21 mouse cellular contexts compared by ENCODE assay signal in the genomic region with DNA sequence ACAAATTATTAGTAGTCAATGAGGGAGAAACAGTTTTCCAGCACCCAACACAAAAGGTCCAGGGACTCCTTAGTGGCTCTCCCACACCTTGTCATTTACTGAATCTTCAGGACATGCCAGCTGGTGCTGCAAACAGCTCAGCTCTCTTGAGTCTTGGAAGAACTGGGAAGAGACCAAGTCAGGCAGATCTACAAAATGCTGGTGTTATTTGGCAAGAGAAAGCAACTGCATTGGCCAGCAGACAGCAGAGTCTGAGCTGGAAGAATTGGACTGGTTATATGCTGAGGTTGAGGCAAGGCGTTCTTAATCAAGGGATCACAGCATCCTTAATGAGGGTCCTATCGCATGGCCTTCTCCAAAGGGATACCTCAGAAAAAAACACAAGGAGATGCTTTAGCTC.
"Had no signal": no experiment of that assay in that cellular context is flagged by ENCODE, and none has a peak within 500 bp of the region (broad histone marks: within the 10 kb centered on the region; RNA-seq: fewer than 3 reads in every experiment).

No protein-coding gene starts in this region.

- H3K4me3 ChIP-seq: layer of hippocampus, adult 2 months; limb, embryonic 10.5 days; limb, embryonic 13.5 days; liver, embryonic 12.5 days; liver, embryonic 15.5 days; lung, embryonic 15.5 days; midbrain, embryonic 12.5 days; midbrain, embryonic 15.5 days; neural tube, embryonic 12.5 days; neural tube, embryonic 15.5 days had no signal

- ATAC-seq: liver, embryonic 12.5 days; midbrain, embryonic 15.5 days had no signal

- H3K9ac ChIP-seq: limb, embryonic 13.5 days; liver, embryonic 12.5 days; liver, embryonic 15.5 days; lung, embryonic 15.5 days; midbrain, embryonic 12.5 days; midbrain, embryonic 15.5 days; neural tube, embryonic 12.5 days; neural tube, embryonic 15.5 days had no signal

- H3K4me1 ChIP-seq: limb, embryonic 13.5 days; liver, embryonic 12.5 days; liver, embryonic 15.5 days; lung, embryonic 15.5 days; midbrain, embryonic 12.5 days; midbrain, embryonic 15.5 days; neural tube, embryonic 12.5 days; neural tube, embryonic 15.5 days had no signal

- H3K27ac ChIP-seq: kidney, postnatal 0 days; layer of hippocampus, adult 2 months; limb, embryonic 10.5 days; limb, embryonic 13.5 days; liver, embryonic 12.5 days; liver, embryonic 15.5 days; lung, embryonic 15.5 days; midbrain, embryonic 12.5 days; midbrain, embryonic 15.5 days; neural tube, embryonic 12.5 days; neural tube, embryonic 15.5 days had no signal

- H3K4me2 ChIP-seq: limb, embryonic 13.5 days; liver, embryonic 12.5 days; liver, embryonic 15.5 days; lung, embryonic 15.5 days; midbrain, embryonic 12.5 days; midbrain, embryonic 15.5 days; neural tube, embryonic 12.5 days; neural tube, embryonic 15.5 days had no signal

- H3K9me3 ChIP-seq: limb, embryonic 10.5 days; limb, embryonic 13.5 days; liver, embryonic 12.5 days; liver, embryonic 15.5 days; lung, embryonic 15.5 days; midbrain, embryonic 12.5 days; midbrain, embryonic 15.5 days; neural tube, embryonic 12.5 days; neural tube, embryonic 15.5 days had no signal

- H3K36me3 ChIP-seq: limb, embryonic 10.5 days; limb, embryonic 13.5 days; liver, embryonic 12.5 days; liver, embryonic 15.5 days; lung, embryonic 15.5 days; midbrain, embryonic 12.5 days; midbrain, embryonic 15.5 days; neural tube, embryonic 12.5 days; neural tube, embryonic 15.5 days had no signal

- DNase-seq: kidney, adult 2 months; kidney, postnatal 25 days; layer of hippocampus, adult 9-11 months; liver; lung, adult 18-20 months; lung, postnatal 36 days; retina, postnatal 1 day; right cerebral cortex, postnatal 25 days; thymus, adult 18-20 months; thymus, postnatal 36 days had no signal

- H3K27me3 ChIP-seq: limb, embryonic 13.5 days; liver, embryonic 12.5 days; liver, embryonic 15.5 days; lung, embryonic 15.5 days; midbrain, embryonic 12.5 days; midbrain, embryonic 15.5 days; neural tube, embryonic 12.5 days; neural tube, embryonic 15.5 days had no signal
